Comparison of ENCODE assay signal across 27 mouse cellular contexts in genomic region chr15:99907041-99907440, GRCm38 (mm10). TPM values are rescaled to one million over a fixed set of nuclear protein-coding genes. Genes with fewer than 3 reads are reported as not detected.
DNase-seq lines count a peak whose midpoint lies in the region; ATAC-seq and TF ChIP-seq lines count a peak whose summit lies in the region.
"Had no signal": no experiment of that assay in that cellular context is flagged by ENCODE, and none has a peak within 500 bp of the region (broad histone marks: within the 10 kb centered on the region; RNA-seq: fewer than 3 reads in every experiment).

No protein-coding gene starts in this region.

- no peak for TF ChIP-seq POLR2A in kidney, adult 2 months (IDR thresholded peaks at IDR 0.05; ENCODE audit: low read depth, low read length)

- peaks cover 8% of the 10 kb centered on the region; the same call in 1 of the 2 replicates for H3K4me1 ChIP-seq in kidney, adult 2 months (ENCODE audit: control insufficient read depth, insufficient read depth, low read length)
- peaks cover 12% of the 10 kb centered on the region for H3K4me1 ChIP-seq in liver, embryonic 15.5 days (replicated peaks)
- no peaks in the 10 kb centered on the region for H3K4me1 ChIP-seq in liver, embryonic 11.5 days (replicated peaks; ENCODE audit: control insufficient read depth, insufficient read depth, low read length)
- no peaks in the 10 kb centered on the region for H3K4me1 ChIP-seq in neural tube, embryonic 15.5 days
- H3K4me1 ChIP-seq: forebrain, embryonic 13.5 days; heart, embryonic 12.5 days; hindbrain, embryonic 10.5 days; hindbrain, embryonic 13.5 days had no signal

- no peak overlapping the region for H3K9ac ChIP-seq in liver, embryonic 15.5 days
- H3K9ac ChIP-seq in liver, embryonic 11.5 days (ENCODE audit: low read depth, low read length): no peak overlapping the region
- H3K9ac ChIP-seq in neural tube, embryonic 15.5 days (replicated peaks): no peak overlapping the region
- H3K9ac ChIP-seq: forebrain, embryonic 13.5 days; forebrain, postnatal 0 days; heart, embryonic 12.5 days; heart, embryonic 15.5 days; hindbrain, embryonic 13.5 days had no signal

- H3K36me3 ChIP-seq in kidney, adult 2 months (ENCODE audit: control insufficient read depth, insufficient read depth, low read length): no peaks in the 10 kb centered on the region
- no peaks in the 10 kb centered on the region for H3K36me3 ChIP-seq in liver, embryonic 15.5 days (replicated peaks)
- H3K36me3 ChIP-seq in liver, embryonic 11.5 days (ENCODE audit: control insufficient read depth, insufficient read depth, low read length): no peaks in the 10 kb centered on the region
- no peaks in the 10 kb centered on the region for H3K36me3 ChIP-seq in macrophage (ENCODE audit: inconsistent target)
- H3K36me3 ChIP-seq in neural tube, embryonic 15.5 days: no peaks in the 10 kb centered on the region
- H3K36me3 ChIP-seq: forebrain, embryonic 10.5 days; heart, embryonic 12.5 days; heart, embryonic 15.5 days; hindbrain, embryonic 10.5 days; hindbrain, embryonic 13.5 days had no signal

- ATAC-seq in liver, embryonic 15.5 days (ENCODE audit: insufficient read depth): no peak; the same call in 1 of the 2 replicates
- no peak for ATAC-seq in liver, embryonic 11.5 days (replicated peaks; ENCODE audit: low FRiP score)
- ATAC-seq in neural tube, embryonic 15.5 days (ENCODE audit: low FRiP score): no peak
- ATAC-seq: activated CD4-positive, CD25-positive, alpha-beta regulatory T cell, adult 4 months; forebrain, embryonic 13.5 days; forebrain, postnatal 0 days; hindbrain, embryonic 16.5 days had no signal

- WGBS in kidney, adult 2 months: 58% methylated on average over 4 of the region's 4 CpGs
- 59% methylated on average over 4 of the region's 4 CpGs for WGBS in liver, embryonic 15.5 days (ENCODE audit: insufficient replicate concordance)
- WGBS in liver, embryonic 11.5 days: 72% methylated on average over 4 of the region's 4 CpGs
- 89% methylated on average over 4 of the region's 4 CpGs for WGBS in macrophage (ENCODE audit: missing documents)
- WGBS in neural tube, embryonic 15.5 days: 93% methylated on average over 4 of the region's 4 CpGs

- no peak overlapping the region for H3K4me2 ChIP-seq in liver, embryonic 15.5 days
- H3K4me2 ChIP-seq in liver, embryonic 11.5 days: no peak overlapping the region
- no peak overlapping the region for H3K4me2 ChIP-seq in neural tube, embryonic 15.5 days
- H3K4me2 ChIP-seq: forebrain, embryonic 13.5 days; heart, embryonic 12.5 days; heart, embryonic 15.5 days; hindbrain, embryonic 13.5 days had no signal

- DNase-seq in kidney, adult 2 months: peak; percentile 57
- DNase-seq in kidney, adult 8-10 months: no peak
- DNase-seq in liver, embryonic 11.5 days (ENCODE audit: low spot score): no peak
- DNase-seq: adrenal gland, adult 8-10 months; adrenal gland, postnatal 25 days; cerebellum, adult 18-20 months; cerebellum, adult 9-10 months; cerebellum, postnatal 14 days; forebrain, postnatal 0 days; gastrocnemius, adult 2 months; gastrocnemius, postnatal 14 days; heart, adult 11 months; heart, postnatal 10 days; heart, postnatal 36 days had no signal

- no peak overlapping the region for H3K27ac ChIP-seq in kidney, adult 2 months (ENCODE audit: insufficient read depth, low read depth, low read length)
- peak overlapping the region; percentile 51 for H3K27ac ChIP-seq in liver, embryonic 15.5 days (replicated peaks)
- H3K27ac ChIP-seq in liver, embryonic 11.5 days (ENCODE audit: low read depth, low read length): no peak overlapping the region
- peak overlapping the region; percentile 31 for H3K27ac ChIP-seq in macrophage
- H3K27ac ChIP-seq in neural tube, embryonic 15.5 days (replicated peaks): no peak overlapping the region
- H3K27ac ChIP-seq: forebrain, embryonic 10.5 days; forebrain, embryonic 13.5 days; gastrocnemius, adult 2 months; heart, embryonic 15.5 days; hindbrain, embryonic 10.5 days; hindbrain, embryonic 13.5 days had no signal

- H3K4me3 ChIP-seq in kidney, adult 2 months (ENCODE audit: insufficient read depth, low read depth, low read length): no peak overlapping the region
- no peak overlapping the region for H3K4me3 ChIP-seq in liver, embryonic 15.5 days (replicated peaks)
- no peak overlapping the region for H3K4me3 ChIP-seq in liver, embryonic 11.5 days (ENCODE audit: low read depth, low read length)
- no peak overlapping the region for H3K4me3 ChIP-seq in macrophage (ENCODE audit: inconsistent target)
- no peak overlapping the region for H3K4me3 ChIP-seq in neural tube, embryonic 15.5 days (replicated peaks)
- H3K4me3 ChIP-seq: forebrain, embryonic 10.5 days; forebrain, embryonic 13.5 days; gastrocnemius, adult 2 months; heart, embryonic 12.5 days; heart, embryonic 15.5 days; hindbrain, embryonic 10.5 days; hindbrain, embryonic 13.5 days had no signal

- no peaks in the 10 kb centered on the region for H3K9me3 ChIP-seq in liver, embryonic 15.5 days (replicated peaks)
- no peaks in the 10 kb centered on the region for H3K9me3 ChIP-seq in liver, embryonic 11.5 days (ENCODE audit: control insufficient read depth, low read length)
- H3K9me3 ChIP-seq in neural tube, embryonic 15.5 days (replicated peaks): no peaks in the 10 kb centered on the region
- H3K9me3 ChIP-seq: forebrain, embryonic 10.5 days; forebrain, embryonic 13.5 days; heart, embryonic 12.5 days; heart, embryonic 15.5 days; hindbrain, embryonic 10.5 days; hindbrain, embryonic 13.5 days had no signal

- no peaks in the 10 kb centered on the region for H3K79me2 ChIP-seq in macrophage (ENCODE audit: inconsistent target)

- H3K27me3 ChIP-seq in kidney, adult 2 months (replicated peaks; ENCODE audit: control insufficient read depth, insufficient read depth, low read length): no peaks in the 10 kb centered on the region
- no peaks in the 10 kb centered on the region for H3K27me3 ChIP-seq in liver, embryonic 15.5 days
- H3K27me3 ChIP-seq in liver, embryonic 11.5 days (replicated peaks; ENCODE audit: control insufficient read depth, insufficient read depth, low read length): no peaks in the 10 kb centered on the region
- no peaks in the 10 kb centered on the region for H3K27me3 ChIP-seq in neural tube, embryonic 15.5 days (replicated peaks)
- H3K27me3 ChIP-seq: forebrain, embryonic 13.5 days; heart, embryonic 12.5 days; heart, embryonic 15.5 days; hindbrain, embryonic 13.5 days had no signal

- no peak for TF ChIP-seq CTCF in kidney, adult 2 months (conservative IDR thresholded peaks at IDR 0.05; ENCODE audit: insufficient read depth, insufficient read length, low read depth, low read length)

RNA-seq across cellular contexts. Expression of gene Lima1, which starts 31.8 kb away (rescaled TPM):
- polyA plus RNA-seq in kidney, adult 2 months (2012; rRNA removed): 29.9 and 32.7 TPM in 2 replicates
- polyA plus RNA-seq in liver, embryonic 15.5 days (2015; fragmentation: Nextera tagmentation; extraction: Ambion mirVana): 10.0 and 10.3 TPM in 2 replicates
- polyA plus RNA-seq in liver, embryonic 11.5 days (2014; fragmentation: Nextera tagmentation; extraction: Ambion mirVana): 19.0 and 19.3 TPM in 2 replicates
- 100 to 1,000 TPM in 18 of 26 experiments, 10 to 100 TPM in 8; 46.4 to 361 (median 119) TPM for total RNA-seq in macrophage (2018; cell fraction: chromatin; rRNA removed)
- 100 to 1,000 TPM in 1 of 26 experiments, 10 to 100 TPM in 25; 34.0 to 109 (median 53.6) TPM for total RNA-seq in macrophage (2018; cell fraction: cytosol; rRNA removed)
- total RNA-seq in macrophage (2018; cell fraction: nucleus; rRNA removed): 100 to 1,000 TPM in 5 of 26 experiments, 10 to 100 TPM in 21; 36.8 to 152 (median 80.4) TPM
- polyA plus RNA-seq in macrophage (2018): 43.9 to 108 TPM (median 59.6 TPM) in 3 replicates
- 15.6 and 26.5 TPM in 2 replicates for polyA plus RNA-seq in neural tube, embryonic 15.5 days (2015; fragmentation: Nextera tagmentation; extraction: Ambion mirVana)

RNA-seq across cellular contexts. Expression of gene Fam186a, which starts 59.8 kb away (rescaled TPM):
- 0.04 and 0.05 TPM in 2 replicates for polyA plus RNA-seq in kidney, adult 2 months (2012; rRNA removed)
- polyA plus RNA-seq in liver, embryonic 15.5 days (2015; fragmentation: Nextera tagmentation; extraction: Ambion mirVana): not detected in 2 replicates
- polyA plus RNA-seq in liver, embryonic 11.5 days (2014; fragmentation: Nextera tagmentation; extraction: Ambion mirVana): not detected in 2 replicates
- under 1 TPM in 3 of 26 experiments, not detected in 23; 0.05 to 0.12 (median 0.08) TPM for total RNA-seq in macrophage (2018; cell fraction: chromatin; rRNA removed)
- not detected for total RNA-seq in macrophage (2018; cell fraction: cytosol; rRNA removed)
- under 1 TPM in 1 of 26 experiments, not detected in 25; 0.06 TPM for total RNA-seq in macrophage (2018; cell fraction: nucleus; rRNA removed)
- not detected in 3 replicates for polyA plus RNA-seq in macrophage (2018)
- not detected in 2 replicates for polyA plus RNA-seq in neural tube, embryonic 15.5 days (2015; fragmentation: Nextera tagmentation; extraction: Ambion mirVana)
- total RNA-seq: forebrain, postnatal 0 days; heart, postnatal 10 days had no signal
- polyA plus RNA-seq: activated CD4-positive, CD25-positive, alpha-beta regulatory T cell, adult 4 months; embryonic facial prominence, embryonic 11.5 days; embryonic facial prominence, embryonic 14.5 days; forebrain, embryonic 13.5 days; forebrain, postnatal 0 days; heart, embryonic 12.5 days; heart, embryonic 15.5 days; hindbrain, embryonic 10.5 days; hindbrain, embryonic 13.5 days; hindbrain, embryonic 16.5 days had no signal

Comparison
In these comparisons a context has a peak if more than half of its experiments do, and no peak if none do; other contexts are left out.
1. H3K27ac ChIP-seq: peak in liver, embryonic 15.5 days (single experiment) and macrophage (single experiment); none in kidney, adult 2 months (single experiment), liver, embryonic 11.5 days (single experiment) and neural tube, embryonic 15.5 days (single experiment).